16 mouse cellular contexts compared by ENCODE assay signal in the genomic region with DNA sequence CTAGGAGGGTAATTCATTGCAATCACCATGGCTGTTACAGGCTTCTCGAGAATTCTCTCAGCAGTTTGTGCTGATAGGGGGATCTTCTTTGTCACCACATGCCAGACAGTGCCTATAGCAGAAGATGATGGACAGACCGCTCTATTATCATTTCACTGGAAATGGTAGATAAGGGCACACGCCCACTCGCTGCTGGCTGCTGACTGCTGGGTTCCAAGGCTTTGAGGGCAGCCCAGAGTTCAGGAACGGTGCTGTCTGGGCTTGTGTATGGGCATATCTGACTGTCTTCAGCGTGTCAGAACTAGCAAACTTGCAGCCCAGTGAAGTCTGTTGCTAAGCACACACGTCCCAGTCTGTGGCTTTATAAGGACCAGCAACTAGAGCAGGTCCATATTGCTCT. TPM values are rescaled to one million over a fixed set of nuclear protein-coding genes. Genes with fewer than 3 reads are reported as not detected.
DNase-seq lines count a peak whose midpoint lies in the region; ATAC-seq and TF ChIP-seq lines count a peak whose summit lies in the region.
"Had no signal": no experiment of that assay in that cellular context is flagged by ENCODE, and none has a peak within 500 bp of the region (broad histone marks: within the 10 kb centered on the region; RNA-seq: fewer than 3 reads in every experiment).

No protein-coding gene starts in this region.

- no peak for TF ChIP-seq CTCF in intestine, postnatal 0 days (IDR thresholded peaks at IDR 0.05; ENCODE audit: low read depth)

- peak; percentile 55; the same call in 1 of the 2 replicates for ATAC-seq in intestine, embryonic 15.5 days
- ATAC-seq in intestine, postnatal 0 days: no peak
- peak; percentile 95 for ATAC-seq in liver, embryonic 11.5 days (replicated peaks; ENCODE audit: low FRiP score)
- ATAC-seq: forebrain, embryonic 15.5 days had no signal

- no peak overlapping the region for H3K4me2 ChIP-seq in intestine, embryonic 15.5 days (replicated peaks)
- no peak overlapping the region for H3K4me2 ChIP-seq in intestine, postnatal 0 days (replicated peaks; ENCODE audit: low read depth)
- peak overlapping the region; percentile 70 for H3K4me2 ChIP-seq in liver, embryonic 11.5 days
- H3K4me2 ChIP-seq: forebrain, embryonic 15.5 days had no signal

- no peak overlapping the region for H3K27ac ChIP-seq in intestine, embryonic 15.5 days
- no peak overlapping the region for H3K27ac ChIP-seq in intestine, postnatal 0 days (ENCODE audit: low read depth, low read length)
- H3K27ac ChIP-seq in liver, embryonic 11.5 days (ENCODE audit: low read depth, low read length): peak overlapping the region; percentile 98
- H3K27ac ChIP-seq: forebrain, embryonic 15.5 days; hindbrain, embryonic 10.5 days had no signal

- no peaks in the 10 kb centered on the region for H3K9me3 ChIP-seq in intestine, embryonic 15.5 days
- H3K9me3 ChIP-seq in intestine, postnatal 0 days (ENCODE audit: control insufficient read depth): no peaks in the 10 kb centered on the region
- H3K9me3 ChIP-seq in liver, embryonic 11.5 days (ENCODE audit: control insufficient read depth, low read length): no peaks in the 10 kb centered on the region
- H3K9me3 ChIP-seq: forebrain, embryonic 15.5 days; hindbrain, embryonic 10.5 days; limb, embryonic 13.5 days had no signal

- peaks cover 5% of the 10 kb centered on the region for H3K4me1 ChIP-seq in intestine, embryonic 15.5 days (replicated peaks)
- H3K4me1 ChIP-seq in intestine, postnatal 0 days (replicated peaks; ENCODE audit: control insufficient read depth, insufficient read depth, low read length): no peaks in the 10 kb centered on the region
- peaks cover 47% of the 10 kb centered on the region for H3K4me1 ChIP-seq in liver, embryonic 11.5 days (replicated peaks; ENCODE audit: control insufficient read depth, insufficient read depth, low read length)
- H3K4me1 ChIP-seq: forebrain, embryonic 15.5 days had no signal

- H3K27me3 ChIP-seq in intestine, embryonic 15.5 days (replicated peaks): no peaks in the 10 kb centered on the region
- no peaks in the 10 kb centered on the region; the same call in 1 of the 2 replicates for H3K27me3 ChIP-seq in intestine, postnatal 0 days (replicated peaks; ENCODE audit: control insufficient read depth, insufficient read depth, low read length)
- no peaks in the 10 kb centered on the region for H3K27me3 ChIP-seq in liver, embryonic 11.5 days (replicated peaks; ENCODE audit: control insufficient read depth, insufficient read depth, low read length)
- H3K27me3 ChIP-seq: forebrain, embryonic 15.5 days had no signal

- no peaks in the 10 kb centered on the region for H3K36me3 ChIP-seq in intestine, embryonic 15.5 days
- no peaks in the 10 kb centered on the region for H3K36me3 ChIP-seq in intestine, postnatal 0 days (ENCODE audit: control insufficient read depth, insufficient read depth)
- no peaks in the 10 kb centered on the region for H3K36me3 ChIP-seq in liver, embryonic 11.5 days (ENCODE audit: control insufficient read depth, insufficient read depth, low read length)
- H3K36me3 ChIP-seq: forebrain, embryonic 15.5 days; hindbrain, embryonic 10.5 days; limb, embryonic 13.5 days had no signal

- DNase-seq in c-Kit-positive CD71-negative TER-119-negative erythroid progenitor cells, embryonic 14.5 days (ENCODE audit: low read depth): peak; percentile 41
- peak; percentile 58 for DNase-seq in liver, embryonic 11.5 days (ENCODE audit: low spot score)
- peak; percentile 32 to 52 for DNase-seq in spleen, postnatal 36 days (ENCODE audit: low spot score in 2 of 2)
- DNase-seq in cerebellum, postnatal 10 days: no peak
- no peak for DNase-seq in left cerebral cortex, adult 11 months (ENCODE audit: low spot score)
- DNase-seq: adrenal gland, adult 2 months; cerebellum, adult 11 months; layer of hippocampus, adult 9-11 months; lung, postnatal 4 days; right cerebral cortex, postnatal 25 days; thymus, postnatal 14 days had no signal

- no peak overlapping the region for H3K4me3 ChIP-seq in intestine, embryonic 15.5 days (replicated peaks)
- H3K4me3 ChIP-seq in intestine, postnatal 0 days (ENCODE audit: low read depth, low read length): no peak overlapping the region
- 0 out of 2 replicates have a peak overlapping the region, but pooled peaks have one; percentile 39 for H3K4me3 ChIP-seq in liver, embryonic 11.5 days (ENCODE audit: low read depth, low read length)
- H3K4me3 ChIP-seq: forebrain, embryonic 15.5 days; hindbrain, embryonic 10.5 days; limb, embryonic 13.5 days had no signal

- 69% methylated on average over 7 of the region's 7 CpGs for WGBS in intestine, embryonic 15.5 days
- 52% methylated on average over 7 of the region's 7 CpGs for WGBS in intestine, postnatal 0 days
- WGBS in liver, embryonic 11.5 days: 32% methylated on average over 7 of the region's 7 CpGs

- no peak overlapping the region for H3K9ac ChIP-seq in intestine, embryonic 15.5 days
- H3K9ac ChIP-seq in intestine, postnatal 0 days (ENCODE audit: low read depth, low read length): no peak overlapping the region
- peak overlapping the region; percentile 47 for H3K9ac ChIP-seq in liver, embryonic 11.5 days (ENCODE audit: low read depth, low read length)
- H3K9ac ChIP-seq: forebrain, embryonic 15.5 days; limb, embryonic 13.5 days had no signal

RNA-seq across cellular contexts. Expression of gene Steap3, which starts 13.3 kb away (rescaled TPM):
- 3.0 and 3.4 TPM in 2 replicates for polyA plus RNA-seq in intestine, embryonic 15.5 days (2015; fragmentation: Nextera tagmentation; extraction: Ambion mirVana)
- 1.0 and 1.1 TPM in 2 replicates for polyA plus RNA-seq in intestine, postnatal 0 days (2015; fragmentation: Nextera tagmentation; extraction: Ambion mirVana)
- polyA plus RNA-seq in liver, embryonic 11.5 days (2014; fragmentation: Nextera tagmentation; extraction: Ambion mirVana): 74.7 TPM in 2 replicates

Comparison
In these comparisons a context has a peak if more than half of its experiments do, and no peak if none do; other contexts are left out.
1. DNase-seq: peak in c-Kit-positive CD71-negative TER-119-negative erythroid progenitor cells, embryonic 14.5 days (single experiment), liver, embryonic 11.5 days (single experiment) and spleen, postnatal 36 days (2 of 2); none in cerebellum, postnatal 10 days (0 of 2) and left cerebral cortex, adult 11 months (single experiment).
2. RNA of gene Steap3, which starts 13.3 kb away (polyA plus RNA-seq): 74.7 TPM in liver, embryonic 11.5 days; 3.0 to 3.4 TPM in intestine, embryonic 15.5 days and 1.0 to 1.1 TPM in intestine, postnatal 0 days; every median in the first group is over 10 times any median in the second.